Mouse (Mus musculus): ENCODE measurements at regions not wholly inside any gene's neighbourhood (a gene's known extent, or its start where the extent isn't known, plus 50 kb on each side); places are given as distances from the start of the nearest gene placed in this dataset.

DNA sequence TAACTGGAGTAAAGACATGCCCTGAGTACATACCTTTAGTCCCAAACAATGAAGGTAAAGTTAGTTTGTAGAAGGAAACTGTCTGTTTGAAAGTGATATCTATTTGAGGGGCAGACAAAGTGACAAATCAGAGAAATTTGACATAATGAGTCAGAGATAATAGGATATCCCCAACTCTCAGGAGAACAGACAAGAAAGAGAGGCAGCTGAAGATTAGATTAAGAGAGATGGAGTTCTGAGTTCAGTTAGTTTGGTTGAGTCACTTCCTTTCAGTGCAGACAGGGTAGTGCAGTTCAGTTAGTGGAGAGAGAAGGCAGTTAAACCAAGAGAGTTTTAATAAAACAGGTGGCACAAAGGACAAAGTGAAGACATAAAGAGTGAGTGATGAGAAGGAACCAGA is 477.4 kb upstream of the Diaph2 start:
- H3K36me3 ChIP-seq (ENCODE audit: control insufficient read depth, insufficient read depth, low read length): no peaks in the 10 kb centered on the region
- H3K27me3 ChIP-seq (ENCODE audit: control insufficient read depth, insufficient read depth, low read length): no peaks in the 10 kb centered on the region
- TF ChIP-seq POLR2A (IDR thresholded peaks at IDR 0.05; ENCODE audit: control insufficient read depth, extremely low read depth, insufficient read depth, low read length, poor library complexity) (no peak), CTCF (IDR thresholded peaks at IDR 0.05; ENCODE audit: borderline replicate concordance, control insufficient read depth, extremely low read depth, insufficient read depth, low read length, poor library complexity) (no peak)
- no peak for DNase-seq
- no peaks in the 10 kb centered on the region for H3K4me1 ChIP-seq (replicated peaks; ENCODE audit: control insufficient read depth, insufficient read depth, low read length)
- H3K4me3 ChIP-seq (ENCODE audit: control insufficient read depth, insufficient read depth, low read length): no peak overlapping the region
- no peak overlapping the region for H3K27ac ChIP-seq (ENCODE audit: control insufficient read depth, insufficient read depth, low read length)

DNA sequence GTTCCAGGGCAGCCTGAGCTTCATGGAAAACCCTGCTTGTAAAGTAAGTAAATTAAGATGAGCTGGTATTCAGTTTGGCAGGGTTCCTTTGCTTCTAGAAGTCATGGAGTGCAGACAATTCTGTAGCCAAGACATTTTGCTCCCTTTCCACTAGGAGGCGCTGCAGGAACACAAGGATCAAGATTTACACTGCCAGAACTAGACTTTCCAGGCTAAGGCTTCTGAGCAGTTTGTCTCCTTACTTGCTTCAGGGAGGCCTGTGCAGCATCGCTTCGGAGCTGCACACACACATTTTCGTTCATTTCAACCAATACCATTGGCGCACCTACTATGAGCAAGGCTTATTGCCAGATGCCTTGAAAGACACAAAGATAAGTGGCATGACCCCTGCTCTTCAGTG is 445.6 kb upstream of the Diaph2 start:
- Histone ChIP-seq H3K36me3 (ENCODE audit: control insufficient read depth, insufficient read depth, low read length) (no peaks in the 10 kb centered on the region), H3K4me3 (ENCODE audit: control insufficient read depth, insufficient read depth, low read length) (no peak overlapping the region), H3K27me3 (ENCODE audit: control insufficient read depth, insufficient read depth, low read length) (no peaks in the 10 kb centered on the region), H3K27ac (ENCODE audit: control insufficient read depth, insufficient read depth, low read length) (no peak overlapping the region), H3K4me1 (replicated peaks; ENCODE audit: control insufficient read depth, insufficient read depth, low read length) (no peaks in the 10 kb centered on the region)
- peak; percentile 12 for DNase-seq
- TF ChIP-seq POLR2A (IDR thresholded peaks at IDR 0.05; ENCODE audit: control insufficient read depth, extremely low read depth, insufficient read depth, low read length, poor library complexity) (no peak), CTCF (IDR thresholded peaks at IDR 0.05; ENCODE audit: borderline replicate concordance, control insufficient read depth, extremely low read depth, insufficient read depth, low read length, poor library complexity) (no peak)
- WGBS: 38% methylated on average over 5 of the region's 5 CpGs

DNA sequence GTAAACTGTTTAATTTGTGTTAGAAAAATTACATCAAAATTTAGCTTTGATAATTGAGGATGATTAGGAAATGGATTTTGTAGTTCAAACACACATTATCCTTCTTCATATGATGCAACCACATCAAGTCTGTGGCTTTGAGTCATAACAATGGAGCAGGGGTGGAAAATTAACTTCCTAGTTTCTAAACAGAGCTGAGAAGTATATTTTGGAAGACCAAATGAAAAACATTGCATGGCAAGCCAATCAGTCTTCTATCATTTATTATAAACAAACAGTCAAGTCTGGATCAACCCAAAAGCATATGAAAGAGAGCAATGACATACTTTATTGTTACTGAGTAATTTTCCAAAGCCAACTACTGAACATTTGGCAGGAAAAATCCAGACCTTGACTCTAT is 440.2 kb upstream of the Diaph2 start:
- Histone ChIP-seq H3K4me3 (ENCODE audit: control insufficient read depth, insufficient read depth, low read length) (no peak overlapping the region), H3K36me3 (ENCODE audit: control insufficient read depth, insufficient read depth, low read length) (no peaks in the 10 kb centered on the region), H3K27ac (ENCODE audit: control insufficient read depth, insufficient read depth, low read length) (no peak overlapping the region), H3K27me3 (ENCODE audit: control insufficient read depth, insufficient read depth, low read length) (no peaks in the 10 kb centered on the region), H3K4me1 (replicated peaks; ENCODE audit: control insufficient read depth, insufficient read depth, low read length) (no peaks in the 10 kb centered on the region)
- TF ChIP-seq CTCF (IDR thresholded peaks at IDR 0.05; ENCODE audit: borderline replicate concordance, control insufficient read depth, extremely low read depth, insufficient read depth, low read length, poor library complexity) (no peak), POLR2A (IDR thresholded peaks at IDR 0.05; ENCODE audit: control insufficient read depth, extremely low read depth, insufficient read depth, low read length, poor library complexity) (no peak)
- no peak for DNase-seq

DNA sequence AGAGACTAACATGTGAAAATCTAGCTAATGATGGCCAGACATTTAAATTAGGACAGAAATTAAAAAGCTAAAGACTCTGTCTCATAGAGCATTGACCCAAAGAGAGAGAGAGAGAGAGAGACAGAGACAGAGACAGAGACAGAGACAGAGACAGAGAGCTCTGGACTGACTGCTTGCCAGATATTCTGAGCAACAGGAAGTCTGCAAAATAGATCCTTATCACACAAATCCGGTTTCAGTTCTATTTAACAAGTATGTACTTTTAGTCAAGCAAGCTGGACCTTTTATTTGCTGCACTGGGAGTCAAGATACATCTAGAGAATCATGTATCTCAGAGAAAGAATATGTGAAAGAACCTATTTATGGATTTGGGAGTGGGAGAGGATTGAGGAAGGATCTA is 420.1 kb upstream of the Diaph2 start:
- no peak for DNase-seq

DNA sequence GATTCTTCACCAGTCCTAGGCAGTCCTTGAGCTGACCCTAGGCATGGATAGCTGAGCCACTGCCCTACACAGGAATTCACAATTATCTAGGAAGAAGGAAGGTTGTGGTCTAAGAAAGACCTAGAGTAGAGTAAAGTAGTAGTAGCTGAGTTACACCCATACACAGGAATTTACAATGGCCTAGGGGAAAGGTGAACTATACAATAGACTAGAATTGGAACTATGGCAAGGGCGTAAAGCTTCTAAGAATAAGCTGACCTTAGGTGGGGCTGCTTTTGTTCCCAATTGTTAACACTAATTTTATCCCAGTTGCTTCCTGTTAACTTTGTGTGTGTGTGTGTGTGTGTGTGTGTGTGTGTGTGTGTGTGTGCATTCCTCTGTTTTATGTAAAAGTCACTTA is 416.7 kb upstream of the Diaph2 start:
- WGBS: 100% methylated on average over 1 of the region's 1 CpGs
- H3K27me3 ChIP-seq (ENCODE audit: control insufficient read depth, insufficient read depth, low read length): no peaks in the 10 kb centered on the region
- no peak overlapping the region for H3K27ac ChIP-seq (ENCODE audit: control insufficient read depth, insufficient read depth, low read length)
- no peak for DNase-seq
- H3K36me3 ChIP-seq (ENCODE audit: control insufficient read depth, insufficient read depth, low read length): no peaks in the 10 kb centered on the region
- H3K4me1 ChIP-seq (replicated peaks; ENCODE audit: control insufficient read depth, insufficient read depth, low read length): no peaks in the 10 kb centered on the region
- H3K4me3 ChIP-seq (ENCODE audit: control insufficient read depth, insufficient read depth, low read length): no peak overlapping the region
- TF ChIP-seq CTCF (IDR thresholded peaks at IDR 0.05; ENCODE audit: borderline replicate concordance, control insufficient read depth, extremely low read depth, insufficient read depth, low read length, poor library complexity) (no peak), POLR2A (IDR thresholded peaks at IDR 0.05; ENCODE audit: control insufficient read depth, extremely low read depth, insufficient read depth, low read length, poor library complexity) (no peak)

More for the DNA sequence above, 420.1 kb upstream of the Diaph2 start:
- TF ChIP-seq POLR2A (IDR thresholded peaks at IDR 0.05; ENCODE audit: control insufficient read depth, extremely low read depth, insufficient read depth, low read length, poor library complexity) (no peak), CTCF (IDR thresholded peaks at IDR 0.05; ENCODE audit: borderline replicate concordance, control insufficient read depth, extremely low read depth, insufficient read depth, low read length, poor library complexity) (no peak)
- Histone ChIP-seq H3K4me1 (replicated peaks; ENCODE audit: control insufficient read depth, insufficient read depth, low read length) (no peaks in the 10 kb centered on the region), H3K27ac (ENCODE audit: control insufficient read depth, insufficient read depth, low read length) (no peak overlapping the region), H3K36me3 (ENCODE audit: control insufficient read depth, insufficient read depth, low read length) (no peaks in the 10 kb centered on the region), H3K27me3 (ENCODE audit: control insufficient read depth, insufficient read depth, low read length) (no peaks in the 10 kb centered on the region), H3K4me3 (ENCODE audit: control insufficient read depth, insufficient read depth, low read length) (no peak overlapping the region)
- 10% methylated on average over 1 of the region's 1 CpGs for WGBS

Data from thymus, adult 2 months (tissue).